Comparison of ENCODE assay signal across 12 mouse cellular contexts in the genomic region with DNA sequence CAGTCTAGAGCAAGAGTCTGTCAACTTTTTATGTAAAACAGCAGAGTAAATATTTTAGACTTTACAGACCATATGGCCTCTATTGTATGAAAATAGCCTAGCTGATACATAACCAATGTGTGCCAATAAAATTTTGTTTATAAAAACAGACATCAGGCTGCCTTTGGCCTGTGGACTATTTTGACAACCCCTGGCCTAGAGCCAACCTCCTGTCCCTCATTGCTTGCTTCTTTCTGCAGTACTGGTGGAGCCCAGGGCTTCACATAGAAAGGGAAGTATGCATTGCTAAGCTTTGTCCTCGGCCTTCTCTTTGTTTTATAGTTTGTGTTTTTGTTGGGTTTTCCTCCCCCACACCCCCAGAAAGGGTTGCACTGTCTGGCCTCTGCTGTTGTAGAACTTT. TPM values are rescaled to one million over a fixed set of nuclear protein-coding genes. Genes with fewer than 3 reads are reported as not detected.
DNase-seq lines count a peak whose midpoint lies in the region; ATAC-seq lines count a peak whose summit lies in the region.
"Had no signal": no experiment of that assay in that cellular context is flagged by ENCODE, and none has a peak within 500 bp of the region (broad histone marks: within the 10 kb centered on the region; RNA-seq: fewer than 3 reads in every experiment).

No protein-coding gene starts in this region.

- H3K36me3 ChIP-seq in intestine, embryonic 15.5 days: peaks cover 28% of the 10 kb centered on the region

- ATAC-seq in intestine, embryonic 15.5 days: no peak
- no peak for ATAC-seq in inflammation-experienced regulatory T-cells, adult 6 months

- no peak overlapping the region for H3K4me3 ChIP-seq in intestine, embryonic 15.5 days (replicated peaks)
- H3K4me3 ChIP-seq: limb, embryonic 10.5 days had no signal

- H3K4me1 ChIP-seq in intestine, embryonic 15.5 days (replicated peaks): peaks cover 10% of the 10 kb centered on the region; the same call in 1 of the 2 replicates

- H3K27ac ChIP-seq in intestine, embryonic 15.5 days: peak overlapping the region; percentile 42; the same call in 1 of the 2 replicates
- H3K27ac ChIP-seq: limb, embryonic 10.5 days had no signal

- 56% methylated on average over 1 of the region's 1 CpGs for WGBS in intestine, embryonic 15.5 days

- peak overlapping the region; percentile 30; the same call in 1 of the 2 replicates for H3K4me2 ChIP-seq in intestine, embryonic 15.5 days (replicated peaks)
- H3K4me2 ChIP-seq: midbrain, embryonic 11.5 days had no signal

- H3K9ac ChIP-seq in intestine, embryonic 15.5 days: no peak overlapping the region

- no peaks in the 10 kb centered on the region for H3K9me3 ChIP-seq in intestine, embryonic 15.5 days
- H3K9me3 ChIP-seq: limb, embryonic 10.5 days had no signal

- H3K27me3 ChIP-seq in intestine, embryonic 15.5 days (replicated peaks): no peaks in the 10 kb centered on the region

- DNase-seq in adrenal gland, postnatal 14 days: peak; percentile 57
- no peak for DNase-seq in adrenal gland, adult 2 months
- peak; percentile 48 for DNase-seq in kidney, postnatal 14 days
- DNase-seq in kidney, adult 18-20 months: no peak
- DNase-seq in lung, postnatal 4 days: peak; percentile 52 to 75
- no peak for DNase-seq in yolk sac, embryonic 10.5 days (ENCODE audit: low spot score)
- DNase-seq: gastrocnemius, postnatal 10 days had no signal

RNA-seq across cellular contexts. Expression of gene Tagln, which starts 3.9 kb away (rescaled TPM):
- total RNA-seq in adrenal gland, postnatal 14 days (2021): 57.9 and 85.1 TPM in 2 replicates
- total RNA-seq in adrenal gland, adult 2 months (2021): 100 to 1,000 TPM in 1 of 2 experiments, 10 to 100 TPM in 1; 80.8 to 268 TPM
- polyA plus RNA-seq in adrenal gland, adult 2 months (2012; rRNA removed): 59.9 and 80.9 TPM in 2 replicates
- polyA plus RNA-seq in intestine, embryonic 15.5 days (2015; fragmentation: Nextera tagmentation; extraction: Ambion mirVana): 304 and 345 TPM in 2 replicates
- 1 to 10 TPM in 2 of 3 experiments, under 1 TPM in 1; 0.40 to 2.2 (median 1.1) TPM for polyA plus RNA-seq in inflammation-experienced regulatory T-cells, adult 6 months (2017; shearing (Covaris generic))
- total RNA-seq: hematopoietic stem cell, adult 5-6 weeks had no signal

RNA-seq across cellular contexts. Expression of gene Sidt2, which starts 23.1 kb away (rescaled TPM):
- total RNA-seq in adrenal gland, postnatal 14 days (2021): 177 and 178 TPM in 2 replicates
- 100 to 1,000 TPM; 138 to 351 TPM for total RNA-seq in adrenal gland, adult 2 months (2021)
- 942 and 1,575 TPM in 2 replicates for polyA plus RNA-seq in adrenal gland, adult 2 months (2012; rRNA removed)
- 36.3 and 39.6 TPM in 2 replicates for polyA plus RNA-seq in intestine, embryonic 15.5 days (2015; fragmentation: Nextera tagmentation; extraction: Ambion mirVana)
- 10 to 100 TPM; 27.0 to 48.9 (median 35.8) TPM for polyA plus RNA-seq in inflammation-experienced regulatory T-cells, adult 6 months (2017; shearing (Covaris generic))

RNA-seq across cellular contexts. Expression of gene Rnf214, which starts 25.2 kb away (rescaled TPM):
- total RNA-seq in adrenal gland, postnatal 14 days (2021): 39.0 and 40.0 TPM in 2 replicates
- 10 to 100 TPM; 37.4 to 48.5 TPM for total RNA-seq in adrenal gland, adult 2 months (2021)
- polyA plus RNA-seq in adrenal gland, adult 2 months (2012; rRNA removed): 15.8 and 17.6 TPM in 2 replicates
- 36.2 and 36.9 TPM in 2 replicates for polyA plus RNA-seq in intestine, embryonic 15.5 days (2015; fragmentation: Nextera tagmentation; extraction: Ambion mirVana)
- 10 to 100 TPM; 22.5 to 42.6 (median 30.6) TPM for polyA plus RNA-seq in inflammation-experienced regulatory T-cells, adult 6 months (2017; shearing (Covaris generic))

RNA-seq across cellular contexts. Expression of gene Pcsk7, which starts 25.7 kb away (rescaled TPM):
- 26.6 and 28.4 TPM in 2 replicates for total RNA-seq in adrenal gland, postnatal 14 days (2021)
- total RNA-seq in adrenal gland, adult 2 months (2021): 10 to 100 TPM; 20.8 to 30.0 TPM
- polyA plus RNA-seq in adrenal gland, adult 2 months (2012; rRNA removed): 18.4 and 28.0 TPM in 2 replicates
- polyA plus RNA-seq in intestine, embryonic 15.5 days (2015; fragmentation: Nextera tagmentation; extraction: Ambion mirVana): 18.5 and 20.2 TPM in 2 replicates
- 10 to 100 TPM; 13.3 to 17.7 (median 17.4) TPM for polyA plus RNA-seq in inflammation-experienced regulatory T-cells, adult 6 months (2017; shearing (Covaris generic))

Comparison
In these comparisons a context has a peak if more than half of its experiments do, and no peak if none do; other contexts are left out.
1. DNase-seq: peak in adrenal gland, postnatal 14 days (single experiment), kidney, postnatal 14 days (single experiment) and lung, postnatal 4 days (2 of 2); none in adrenal gland, adult 2 months (single experiment), kidney, adult 18-20 months (single experiment) and yolk sac, embryonic 10.5 days (single experiment).
2. RNA of gene Tagln, which starts 3.9 kb away (polyA plus RNA-seq): 304 to 345 TPM in intestine, embryonic 15.5 days and 59.9 to 80.9 TPM in adrenal gland, adult 2 months; 0.40 to 2.2 TPM in inflammation-experienced regulatory T-cells, adult 6 months; every median in the first group is over 10 times any median in the second.
3. RNA of gene Sidt2, which starts 23.1 kb away (polyA plus RNA-seq): 942 to 1,575 TPM in adrenal gland, adult 2 months; 36.3 to 39.6 TPM in intestine, embryonic 15.5 days and 27.0 to 48.9 TPM in inflammation-experienced regulatory T-cells, adult 6 months; every median in the first group is over 10 times any median in the second.